Mouse (Mus musculus) cerebellum, postnatal 25 days (tissue): ENCODE results near the gene Ssbp3.

ENCODE experiments used
- DNase-seq, 2 experiments: peaks; one replicate each; pipeline ENCODE4 v3.0.0; 2021; ENCODE audit warnings: mixed read lengths in 2 of 2

Ssbp3 gene

GRCm38 (mm10) chr4:107052962-107053553, 142.6 kb downstream of the Ssbp3 start:
- peak in 1 of 2 experiments; percentile 36 for DNase-seq

GRCm38 (mm10) chr4:107056088-107056487, 145.6 kb downstream of the Ssbp3 start:
- no peak for DNase-seq

- no peak for DNase-seq
Observed at GRCm38 (mm10) chr4:107058346-107058745, 147.8 kb downstream of the Ssbp3 start.

GRCm38 (mm10) chr4:107058781-107059180, 148.3 kb downstream of the Ssbp3 start:
- no peak for DNase-seq

GRCm38 (mm10) chr4:107061560-107061959, 151.1 kb downstream of the Ssbp3 start:
- DNase-seq: no peak

GRCm38 (mm10) chr4:107063214-107063613, 152.7 kb downstream of the Ssbp3 start:
- DNase-seq: no peak

- DNase-seq: no peak
Observed at GRCm38 (mm10) chr4:107064394-107065098, 154.0 kb downstream of the Ssbp3 start.

GRCm38 (mm10) chr4:107066252-107067124, 156.0 kb downstream of the Ssbp3 start, which contains the start of the genes Mrpl37 and Cyb5rl:
Gene Mrpl37, minus strand, starts transcription at chr4:107066868.
Gene Cyb5rl, plus strand, starts transcription at chr4:107066988.
- DNase-seq: peak; percentile 96 to 97

GRCm38 (mm10) chr4:107067151-107067840, 156.8 kb downstream of the Ssbp3 start:
- peak in 1 of 2 experiments; percentile 59 for DNase-seq

GRCm38 (mm10) chr4:107072343-107072742, 161.8 kb downstream of the Ssbp3 start:
- no peak for DNase-seq

GRCm38 (mm10) chr4:107075456-107075855, 165.0 kb downstream of the Ssbp3 start:
- DNase-seq: no peak

- no peak for DNase-seq
Observed at GRCm38 (mm10) chr4:107078894-107079293, 168.4 kb downstream of the Ssbp3 start.

- DNase-seq: no peak
Observed at GRCm38 (mm10) chr4:107079716-107080115, 169.2 kb downstream of the Ssbp3 start.

- no peak for DNase-seq
Observed at GRCm38 (mm10) chr4:107082185-107082584, 171.7 kb downstream of the Ssbp3 start.

GRCm38 (mm10) chr4:107083126-107083525, 172.6 kb downstream of the Ssbp3 start:
- no peak for DNase-seq

- no peak for DNase-seq
Observed at GRCm38 (mm10) chr4:107084343-107084742, 173.8 kb downstream of the Ssbp3 start.

GRCm38 (mm10) chr4:107084858-107085257, 174.4 kb downstream of the Ssbp3 start:
- peak in 1 of 2 experiments; percentile 29 for DNase-seq

- DNase-seq: no peak
Observed at GRCm38 (mm10) chr4:107091696-107092095, 181.2 kb downstream of the Ssbp3 start.

- no peak for DNase-seq
Observed at GRCm38 (mm10) chr4:107094484-107095187, 184.1 kb downstream of the Ssbp3 start.

GRCm38 (mm10) chr4:107096043-107096442, 185.5 kb downstream of the Ssbp3 start:
- DNase-seq: peak in 1 of 2 experiments; percentile 37

- no peak for DNase-seq
Observed at GRCm38 (mm10) chr4:107096841-107097373, 186.4 kb downstream of the Ssbp3 start, which contains the start of gene Cdcp2. Gene Cdcp2, plus strand, starts transcription at chr4:107096891.

GRCm38 (mm10) chr4:107097871-107098270, 187.4 kb downstream of the Ssbp3 start:
- DNase-seq: peak; percentile 19 to 31
